Mouse (Mus musculus) adrenal gland, adult 2 months (tissue): ENCODE results near the gene Sash3. TPM values are rescaled to one million over a fixed set of nuclear protein-coding genes. Genes with fewer than 3 reads are reported as not detected.

Experiments used
- DNase-seq: peaks from one replicate; pipeline ENCODE4 v3.0.0; 2021
- polyA plus RNA-seq: library from polyadenylated mRNA; depleted of rRNA; stranded (reverse); fragments of >200 nt; gene quantifications from 2 replicates; pipeline ENCODE4 v1.2.3, GENCODE M21; 2012
- total RNA-seq, 2 experiments: library from RNA; stranded (reverse); gene quantifications; 2 replicates each; pipeline ENCODE4 v1.2.3; 2021

Sash3 gene
- total and polyA plus RNA-seq, 3 experiments = 1.2 to 1.6 (median 1.3) TPM

DNA sequence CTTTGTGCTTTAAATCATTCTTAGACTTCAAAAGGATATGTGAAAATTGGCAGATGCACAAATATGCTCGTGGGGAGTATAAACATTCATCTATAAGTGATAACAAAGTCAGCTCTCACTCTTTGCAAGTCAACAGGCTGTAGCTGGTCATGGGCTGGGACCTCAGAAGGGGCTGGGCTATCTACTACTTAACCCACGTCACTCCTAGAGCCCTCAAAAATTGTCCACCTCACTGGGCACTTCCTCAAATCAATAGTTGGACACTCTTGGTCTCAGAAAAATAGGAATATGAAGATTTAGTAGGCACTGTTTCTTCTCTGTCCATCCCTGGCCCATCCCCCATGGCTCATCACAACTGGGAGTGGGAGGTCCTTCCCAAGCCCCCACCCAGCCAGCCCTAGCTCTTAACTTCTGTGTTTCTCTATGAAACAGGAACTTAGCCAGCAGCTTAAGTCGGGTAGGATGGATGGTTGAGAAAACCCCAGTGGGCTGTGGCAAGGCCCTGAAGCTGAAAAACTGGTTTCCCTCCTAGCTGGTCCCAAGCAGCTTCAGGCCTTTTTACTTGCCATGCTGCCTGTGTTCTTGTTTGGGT, 5.9 kb upstream of the Sash3 start:
- DNase-seq = no peak

DNA sequence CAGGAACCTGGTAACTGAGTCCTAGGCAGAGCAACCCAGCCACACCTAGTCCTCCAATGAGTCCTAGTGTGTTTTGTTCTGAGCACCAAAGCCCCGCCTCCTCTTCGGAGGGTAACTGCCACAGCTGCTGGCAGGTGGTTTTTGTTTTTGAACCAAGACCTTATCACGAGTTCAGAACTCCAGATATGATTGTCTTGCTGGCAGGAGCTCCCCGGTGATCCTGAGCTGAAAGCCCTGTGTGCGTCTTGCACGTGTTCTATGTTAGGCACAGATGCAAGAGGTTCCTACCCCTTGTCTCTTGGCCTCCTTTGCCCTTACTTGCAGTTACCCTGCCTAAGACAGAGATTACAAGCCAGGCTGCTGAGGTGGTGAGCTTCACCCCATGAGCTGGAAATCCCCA, 4.8 kb upstream of the Sash3 start:
- DNase-seq = no peak

DNA sequence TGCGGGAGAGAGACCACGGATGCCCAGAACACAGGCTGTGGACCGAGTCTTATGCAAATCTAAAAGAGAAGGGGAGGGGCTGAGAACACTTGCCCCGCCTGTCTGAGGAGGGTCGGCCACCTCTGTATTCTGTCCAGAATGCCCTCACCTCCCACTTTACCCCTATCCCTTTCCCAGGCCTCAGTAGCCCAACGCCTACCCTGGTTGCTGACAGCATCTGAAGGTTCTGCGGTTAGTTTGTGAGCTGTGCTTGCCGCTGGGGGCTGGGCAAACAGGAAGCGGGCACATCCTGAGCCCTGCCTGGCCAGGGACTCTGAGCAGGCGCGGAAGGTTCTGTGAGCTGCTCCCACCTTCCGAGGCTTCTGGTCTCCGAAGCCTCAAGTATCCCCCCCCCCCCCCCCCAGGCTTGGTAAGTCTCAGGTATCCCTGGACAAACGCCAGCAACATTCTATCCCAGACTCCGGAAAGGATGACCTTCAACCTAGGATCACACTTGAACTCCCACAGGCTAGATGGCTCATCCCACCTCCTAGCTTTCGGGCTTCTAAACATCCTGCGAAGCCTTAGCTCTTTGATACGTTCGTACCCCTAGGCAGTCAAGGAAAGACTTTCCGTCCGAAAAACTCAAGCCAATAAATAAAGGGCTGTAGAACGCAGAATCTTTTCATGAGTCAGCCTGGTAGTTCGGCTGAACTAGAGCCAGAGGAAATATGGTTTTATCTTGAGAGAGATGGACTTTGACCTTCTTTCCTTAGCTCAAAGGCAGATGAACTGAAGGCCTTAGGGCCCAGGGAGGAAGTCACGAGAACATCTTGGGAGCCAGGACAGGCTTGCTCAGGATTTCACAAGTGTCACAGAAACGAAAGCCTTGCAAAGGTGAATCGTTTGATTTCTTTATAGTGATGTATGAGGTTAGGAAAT, 2.6 kb upstream of the Sash3 start:
- peak; percentile 37 for DNase-seq

DNA sequence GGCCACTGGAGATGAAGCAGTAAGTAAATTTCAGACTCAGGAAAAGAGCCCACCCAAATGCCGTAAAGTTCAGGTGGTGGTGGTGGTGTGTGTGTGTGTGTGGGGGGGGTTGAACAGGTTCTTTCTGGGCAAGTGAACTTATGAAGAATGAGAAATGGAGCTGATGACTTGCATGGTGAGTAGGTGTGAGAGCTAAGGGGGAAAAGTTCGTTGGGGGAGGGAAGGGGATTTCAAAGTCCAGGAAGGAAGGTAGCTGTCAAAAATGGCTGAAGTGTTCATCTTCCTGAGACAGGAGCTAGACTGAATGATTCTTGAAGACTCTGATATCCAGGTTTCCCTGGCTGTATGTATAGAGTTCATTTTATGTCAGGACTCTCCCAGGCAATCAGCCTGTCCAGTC, 990 bp downstream of the Sash3 start:
- no peak for DNase-seq

DNA sequence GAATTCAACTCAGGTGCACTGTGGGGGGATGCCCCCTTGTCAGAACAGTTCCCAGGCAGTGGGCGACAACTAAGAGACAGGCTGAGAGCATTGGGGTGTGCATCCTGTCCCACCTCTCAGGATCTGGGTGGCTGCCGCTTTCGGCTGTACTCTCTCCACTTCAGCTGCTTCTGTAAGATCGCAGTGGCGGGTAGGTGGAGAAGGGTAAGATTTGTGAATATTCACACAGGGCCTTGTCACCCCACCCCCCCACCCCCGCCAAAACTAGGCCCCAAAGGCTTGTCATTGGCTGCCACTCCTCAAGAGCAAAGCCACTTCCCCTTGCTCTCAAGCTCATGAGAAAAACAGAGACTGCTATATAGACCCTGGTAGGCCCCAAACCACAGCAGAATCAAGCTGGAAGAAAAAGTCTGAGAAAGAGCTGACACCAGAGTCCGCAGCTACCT, 1.5 kb downstream of the Sash3 start:
- no peak for DNase-seq

DNA sequence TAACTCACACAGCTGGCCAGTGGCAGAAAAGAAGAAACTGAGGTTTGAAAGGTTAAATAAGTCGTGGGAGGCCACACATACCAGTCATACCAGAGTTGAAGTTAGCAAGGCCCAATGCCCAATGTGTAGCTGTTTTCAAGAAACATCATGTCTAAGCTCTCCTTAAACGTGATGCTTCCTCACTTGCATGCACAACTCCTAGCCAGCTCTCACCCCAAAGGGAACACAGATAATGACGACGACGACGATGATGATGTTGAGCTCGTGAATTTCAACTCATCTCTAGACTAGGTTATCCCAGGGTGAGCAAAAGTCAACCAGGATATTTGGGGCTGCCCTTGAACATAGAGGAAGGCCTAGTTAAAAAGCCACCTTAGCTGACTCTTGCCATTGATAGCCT, 5.9 kb downstream of the Sash3 start:
- no peak for DNase-seq

DNA sequence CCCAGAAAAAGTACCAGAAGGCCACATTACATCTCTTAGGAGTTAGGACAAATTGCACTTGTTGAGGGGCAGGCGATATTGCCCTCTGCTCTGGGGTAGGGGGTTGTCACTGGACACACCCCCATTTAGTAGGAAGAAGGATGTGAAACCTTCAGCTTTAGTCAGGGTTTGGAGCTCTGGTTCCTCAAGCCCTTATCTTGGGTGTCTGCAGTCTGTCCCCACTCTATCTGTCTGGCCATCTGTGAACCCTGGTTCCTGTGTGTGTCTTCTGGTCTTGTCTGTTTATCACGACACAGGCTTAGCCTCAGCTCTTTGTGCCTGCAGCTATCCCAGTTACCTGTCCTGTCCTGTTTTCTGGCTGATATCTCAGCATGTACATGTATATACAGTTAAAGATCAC, 7.2 kb downstream of the Sash3 start:
- no peak for DNase-seq

DNA sequence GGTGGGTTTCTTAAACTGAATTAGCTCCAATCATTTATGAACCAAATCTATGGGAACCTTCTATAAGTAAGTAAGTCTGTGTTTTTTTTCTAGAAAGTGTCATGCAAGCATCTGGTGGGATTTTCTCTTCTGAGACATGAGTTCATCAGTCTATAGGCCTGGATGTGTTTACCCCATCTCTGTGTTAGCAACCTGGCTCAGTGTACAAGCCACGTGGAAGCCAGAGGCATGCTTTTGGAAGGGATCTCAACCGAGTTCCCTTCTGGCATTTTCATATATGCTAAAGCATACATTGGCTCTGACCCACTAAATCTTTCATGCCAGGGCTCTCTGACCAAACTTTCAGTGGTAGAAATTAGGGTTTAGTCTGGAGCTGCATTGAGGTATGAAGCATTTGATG, 7.7 kb downstream of the Sash3 start:
- DNase-seq = no peak

DNA sequence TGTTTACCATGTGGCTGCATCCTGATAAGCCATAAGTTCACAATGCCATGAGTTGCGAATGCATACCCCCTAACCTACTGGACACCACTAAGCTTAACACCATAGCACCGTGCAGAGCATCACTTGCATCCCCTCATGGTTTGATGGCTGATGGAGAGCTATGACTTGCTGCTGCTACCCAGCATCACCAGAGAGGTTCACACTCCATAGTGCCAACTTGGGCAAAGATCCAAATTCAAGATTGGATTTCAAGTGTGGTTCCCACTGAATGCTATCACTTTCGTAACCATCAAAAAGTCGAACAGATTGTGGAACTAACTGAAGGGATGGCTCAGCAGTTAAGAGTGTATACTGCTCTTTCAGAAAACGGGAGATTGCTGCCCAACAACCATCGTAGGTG, 9.3 kb downstream of the Sash3 start:
- no peak for DNase-seq

DNA sequence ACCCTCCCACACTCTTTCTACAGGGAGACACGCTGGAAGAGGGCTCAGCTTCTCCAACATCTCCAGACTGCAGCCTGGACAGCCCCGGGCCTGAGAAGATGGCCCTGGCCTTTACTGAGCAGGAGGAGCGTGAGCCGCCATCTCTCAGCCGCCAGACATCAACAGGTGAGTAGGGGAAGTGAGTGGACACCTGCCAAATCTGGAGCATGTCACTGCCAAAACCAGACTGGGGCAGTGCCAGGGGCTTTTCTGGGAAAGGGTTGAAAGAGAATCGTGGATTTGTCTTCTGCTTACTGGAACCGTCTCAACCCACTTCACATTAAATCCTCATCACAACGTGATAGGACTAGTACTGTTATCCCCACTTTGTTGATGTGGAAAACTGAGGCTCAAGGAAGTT, 11.2 kb downstream of the Sash3 start:
- no peak for DNase-seq

DNA sequence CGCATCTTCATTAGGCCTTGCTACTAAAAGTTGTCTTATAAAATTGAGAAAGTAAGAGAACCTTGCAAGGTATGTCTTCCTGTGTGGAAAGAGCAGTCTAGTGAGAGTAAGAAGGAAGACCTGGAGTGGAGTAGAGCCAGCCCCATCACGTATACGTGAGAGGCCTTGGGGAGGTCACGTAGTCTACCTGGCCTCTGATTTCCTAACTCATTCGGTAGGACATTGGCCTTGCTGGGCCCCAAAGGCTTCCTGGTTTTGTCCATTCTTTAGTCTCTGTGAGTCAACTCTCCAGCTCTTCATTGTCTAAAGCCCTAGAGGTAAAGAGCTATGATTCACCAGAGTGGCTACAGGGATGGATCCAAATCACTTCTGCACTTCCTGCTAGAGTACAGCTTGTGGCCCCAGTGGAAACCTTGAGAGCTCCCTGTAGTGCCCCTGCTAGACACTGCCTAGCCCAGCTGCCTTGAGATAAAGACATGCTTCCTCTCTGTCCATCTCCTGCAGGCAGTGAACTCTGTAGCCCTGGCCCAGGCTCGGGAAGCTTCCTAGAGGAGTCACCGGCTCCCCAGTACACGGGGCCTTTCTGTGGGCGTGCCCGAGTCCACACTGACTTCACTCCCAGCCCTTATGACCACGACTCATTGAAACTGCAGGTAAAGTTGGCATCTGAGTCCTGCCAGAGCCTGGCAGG, 12.1 kb downstream of the Sash3 start:
- no peak for DNase-seq

DNA sequence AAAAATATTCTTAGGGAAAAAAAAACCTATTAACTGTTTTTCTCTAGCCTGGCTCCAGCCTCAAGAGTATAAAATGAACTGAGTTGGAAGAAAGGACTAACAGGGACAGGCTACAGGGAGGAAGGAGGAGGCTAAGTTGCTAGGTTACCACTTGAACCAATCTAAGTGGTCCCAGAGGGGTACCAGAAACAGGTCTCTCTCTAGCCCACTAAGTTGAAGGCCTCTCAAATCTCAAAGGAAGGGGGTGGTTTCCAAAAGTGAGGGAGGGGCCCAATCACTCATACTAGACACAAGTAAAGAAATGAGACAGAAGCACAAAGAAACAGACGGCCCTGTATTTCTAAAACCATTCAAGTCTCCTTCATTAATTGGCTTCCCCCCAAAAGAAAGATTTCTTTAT, 23.7 kb downstream of the Sash3 start:
- DNase-seq = no peak

DNA sequence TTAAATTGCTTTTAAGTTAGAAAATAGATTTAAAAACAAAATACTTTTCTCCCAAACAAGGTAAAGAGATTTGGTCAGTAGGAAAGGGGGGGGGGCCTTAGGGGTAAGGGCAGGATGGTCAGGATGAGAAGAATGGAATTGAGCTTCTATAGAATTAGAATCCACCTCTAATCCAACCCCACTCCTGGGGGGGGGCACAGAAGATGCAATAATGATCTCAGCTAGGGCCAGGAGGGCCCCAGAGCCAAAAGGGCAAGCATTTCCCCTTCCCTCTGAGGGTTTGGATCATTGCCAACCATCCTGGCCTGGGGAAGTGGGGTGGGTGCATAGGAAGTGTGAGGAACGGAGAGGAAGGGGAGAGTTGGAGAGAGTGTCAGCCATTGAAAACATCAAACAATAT, 24.1 kb downstream of the Sash3 start:
- no peak for DNase-seq

DNA sequence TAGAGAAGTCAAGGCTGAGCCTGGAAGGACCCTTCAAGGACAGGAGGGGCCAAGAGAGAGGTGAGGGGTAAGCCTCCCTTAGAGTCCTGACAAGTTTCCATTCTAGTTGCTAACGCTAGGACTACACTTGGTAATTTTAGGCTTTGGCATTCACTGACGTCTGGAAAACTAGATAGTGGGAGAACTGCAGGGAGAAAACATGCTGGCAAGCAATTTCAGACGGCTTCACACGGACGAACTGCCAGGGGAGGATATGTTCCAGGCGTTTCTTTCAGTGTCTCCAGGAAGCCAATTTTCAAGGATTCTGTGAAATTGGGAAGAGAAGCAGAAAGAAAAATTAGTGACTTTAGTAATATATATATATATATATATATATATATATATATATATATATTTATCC, 35.6 kb downstream of the Sash3 start:
- no peak for DNase-seq

DNA sequence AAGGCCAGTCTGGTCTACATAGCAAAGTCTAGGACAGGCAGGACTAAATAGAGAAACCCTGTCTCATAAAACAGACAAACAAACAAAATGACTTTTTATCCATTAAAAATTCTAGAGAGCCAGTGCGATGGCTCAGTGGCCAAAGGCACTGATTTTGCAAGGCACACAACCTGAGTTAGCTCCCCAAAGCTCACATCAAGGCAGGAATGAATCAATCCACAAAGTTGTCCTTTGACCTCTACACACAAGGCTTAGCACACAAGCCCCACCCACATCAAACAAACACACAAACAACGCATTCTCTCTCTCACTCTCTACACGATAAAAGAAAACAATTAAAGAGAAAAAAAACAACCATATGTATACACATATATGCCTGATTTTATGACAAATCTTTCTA, 38.5 kb downstream of the Sash3 start:
- DNase-seq = no peak

DNA sequence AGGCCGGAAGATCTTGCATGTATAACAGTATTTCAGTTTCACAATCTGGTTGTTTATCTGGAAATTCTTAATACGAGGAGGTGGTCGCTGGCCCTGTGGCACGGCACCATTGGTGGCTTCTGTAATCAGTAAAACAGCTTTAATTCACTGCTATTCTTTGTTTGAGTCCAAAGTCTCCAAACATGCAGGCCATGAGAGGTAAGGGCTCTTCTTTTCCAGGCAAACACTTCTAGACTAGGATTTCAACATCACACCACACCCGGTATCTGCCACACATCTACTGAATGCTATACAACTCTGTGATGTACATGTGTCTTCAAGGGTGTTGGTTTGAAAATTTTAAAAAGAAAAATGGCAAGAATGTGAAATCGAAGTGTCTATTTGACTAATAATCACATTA, 45.0 kb downstream of the Sash3 start:
- no peak for DNase-seq

DNA sequence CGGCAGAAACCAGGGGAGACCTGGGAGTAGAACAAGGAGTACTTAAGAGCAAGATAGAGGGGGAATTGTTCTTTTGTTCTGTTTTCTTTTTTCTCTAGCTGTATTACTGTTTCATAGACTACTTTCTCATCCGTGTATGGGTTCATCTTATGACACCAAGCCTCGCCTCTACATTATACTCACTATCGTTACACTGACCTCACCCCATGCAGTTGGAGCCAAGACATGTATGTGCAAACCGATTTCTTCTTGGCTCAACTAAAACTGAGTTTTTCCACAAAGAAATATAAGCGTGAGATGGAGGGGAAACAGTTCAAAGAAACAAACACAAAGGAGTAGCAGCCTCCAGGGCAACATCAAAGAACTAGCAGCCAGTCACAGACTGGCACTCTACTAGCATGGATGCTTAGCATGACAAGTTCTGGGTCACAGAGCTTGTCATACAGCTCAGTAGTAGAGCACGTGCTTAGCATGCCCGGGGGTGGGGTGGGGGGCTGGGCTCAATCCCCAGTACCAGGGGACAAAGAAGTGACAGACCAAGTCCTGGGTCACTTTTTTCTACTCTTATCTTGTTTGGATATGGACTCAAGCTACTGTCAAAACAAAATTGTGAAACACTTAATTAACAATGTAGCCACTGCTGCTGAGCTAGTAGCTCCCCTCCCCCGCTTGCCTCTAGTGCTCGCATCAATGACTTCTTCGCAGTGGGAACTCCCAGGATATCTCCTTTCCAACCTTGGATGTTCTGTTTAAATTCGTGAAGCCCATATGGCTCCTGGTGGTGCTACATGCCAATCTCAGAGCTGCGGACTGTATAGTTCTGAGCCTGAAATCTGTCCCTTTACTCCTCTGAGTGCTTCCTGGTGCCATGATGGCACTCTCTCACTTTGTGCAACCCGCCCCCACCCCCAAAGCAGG, 47.3 kb downstream of the Sash3 start:
- no peak for DNase-seq

DNA sequence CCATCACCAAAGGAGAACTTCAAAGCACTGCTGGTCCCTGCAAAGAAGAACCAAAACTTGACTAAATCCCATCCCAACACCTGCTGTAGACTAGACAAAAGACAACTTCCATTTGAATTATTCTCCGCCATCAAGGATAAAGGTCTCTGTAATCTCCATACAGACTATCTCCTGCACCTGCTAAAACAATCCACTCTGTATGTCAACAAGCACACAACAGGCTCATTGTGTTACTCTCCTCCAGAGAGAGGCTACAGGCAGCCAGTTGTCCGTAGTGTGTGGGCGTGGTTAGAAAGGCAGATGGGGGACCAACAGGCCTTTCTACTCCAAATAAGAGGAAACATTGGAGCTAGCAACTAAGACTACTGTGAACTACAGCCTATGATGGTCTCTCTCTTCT, 51.6 kb downstream of the Sash3 start:
- DNase-seq = no peak

DNA sequence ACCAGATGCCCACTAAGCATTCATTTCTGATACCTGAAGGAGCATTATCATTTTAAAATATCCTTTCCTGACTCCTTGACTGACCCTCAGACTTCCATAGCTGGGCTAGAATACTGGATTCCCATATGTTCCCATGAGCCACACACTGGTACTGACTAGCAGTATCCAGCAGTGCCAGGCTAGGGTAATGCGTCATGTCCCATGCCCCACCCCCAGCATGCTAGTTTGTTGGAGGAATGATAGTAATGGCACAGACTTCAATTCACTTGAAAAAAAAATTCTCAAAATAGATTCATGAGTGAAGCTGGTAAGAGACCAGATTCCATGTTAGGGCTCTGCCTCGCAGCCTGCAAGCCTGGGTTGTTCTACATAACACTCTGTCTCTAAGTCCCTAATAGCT, 52.8 kb downstream of the Sash3 start:
- no peak for DNase-seq

DNA sequence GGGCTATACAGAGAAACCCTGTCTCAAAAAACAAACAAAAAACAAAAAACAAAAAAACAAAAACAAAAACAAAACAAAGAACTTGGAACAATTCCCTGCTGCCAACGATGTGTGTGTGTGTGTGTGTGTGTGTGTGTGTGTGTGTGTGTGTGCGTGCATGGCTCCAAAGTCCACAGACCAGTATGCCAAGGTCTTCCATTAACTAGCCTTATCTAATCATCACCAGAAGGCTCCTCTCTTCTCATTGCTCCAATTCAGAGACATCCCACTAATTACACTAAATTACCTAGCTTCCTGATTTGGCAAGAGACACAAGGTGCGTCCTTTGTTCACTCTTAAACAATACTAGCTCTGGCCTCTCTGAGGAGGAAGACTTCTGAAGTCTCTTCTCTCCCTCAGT, 54.5 kb downstream of the Sash3 start:
- DNase-seq = no peak

DNA sequence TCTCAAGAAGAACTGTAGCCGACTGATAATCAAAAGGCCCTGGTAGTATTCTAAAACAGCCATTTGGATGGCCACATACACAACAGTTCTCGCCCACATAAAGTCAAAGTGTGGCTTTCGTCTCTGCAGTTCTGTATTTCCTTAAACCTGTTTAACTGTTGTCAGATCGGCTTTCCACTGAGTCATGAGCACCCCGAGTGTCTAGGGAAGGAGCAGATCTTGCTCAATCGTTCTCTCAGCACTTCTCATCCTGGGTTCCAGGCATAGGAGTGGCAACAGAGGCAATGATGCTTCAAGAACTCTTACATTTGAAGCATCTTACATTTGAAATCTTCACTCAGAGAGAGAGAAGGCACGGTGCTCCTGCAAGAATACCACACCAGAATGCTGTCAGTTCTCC, 55.7 kb downstream of the Sash3 start:
- DNase-seq = no peak

DNA sequence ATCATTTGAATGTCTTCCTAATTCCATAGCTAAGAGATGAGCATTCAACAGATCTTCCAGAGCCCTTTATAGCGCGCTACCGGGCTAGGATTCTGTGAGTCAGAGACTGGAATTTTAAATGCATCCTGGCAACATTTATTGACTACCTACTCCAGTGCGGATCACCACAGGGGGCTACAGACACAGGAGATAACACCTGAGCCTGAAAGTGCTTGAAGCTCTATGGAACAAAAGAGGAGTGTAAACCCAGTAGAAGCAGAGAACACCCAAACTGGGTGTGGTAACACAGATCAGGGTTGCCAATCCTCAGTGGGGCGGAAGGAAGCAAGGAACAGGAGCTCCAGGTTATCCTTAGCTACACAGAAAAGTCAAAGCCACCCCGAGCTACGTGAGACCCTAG, 56.2 kb downstream of the Sash3 start:
- DNase-seq = no peak
